Mouse (Mus musculus): ENCODE data around the gene Cldnd2.
"Not testable (repeated sequence)": the region's sequence is repeated elsewhere in the genome, so short reads cannot be mapped to it uniquely, and the experiment has no call there.

Gene Cldnd2

DNA sequence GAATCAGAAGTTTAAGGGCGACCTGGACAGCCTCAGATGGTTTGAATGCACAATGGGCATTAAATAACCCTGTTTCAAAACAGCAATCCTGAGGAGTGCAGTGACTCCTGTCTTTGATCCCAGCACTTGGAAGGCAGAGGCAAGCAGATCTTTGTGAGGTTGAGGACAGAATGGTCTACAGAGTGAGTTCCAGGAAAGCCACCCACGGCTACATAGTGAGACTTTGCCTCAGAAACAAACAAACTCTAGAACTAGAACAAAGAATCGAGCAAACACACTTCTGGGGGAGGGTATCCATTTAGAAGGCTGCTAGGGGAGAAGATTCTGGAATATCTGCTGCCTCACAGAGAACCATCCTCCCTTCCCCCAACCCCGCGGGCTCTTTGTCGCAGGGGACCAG lies at the start of gene Cldnd2:
Gene Cldnd2, plus strand, starts transcription at position 301 of the 400 bp plus-strand sequence.
- no peak for DNase-seq (ENCODE audit: low spot score in 2 of 2)

DNA sequence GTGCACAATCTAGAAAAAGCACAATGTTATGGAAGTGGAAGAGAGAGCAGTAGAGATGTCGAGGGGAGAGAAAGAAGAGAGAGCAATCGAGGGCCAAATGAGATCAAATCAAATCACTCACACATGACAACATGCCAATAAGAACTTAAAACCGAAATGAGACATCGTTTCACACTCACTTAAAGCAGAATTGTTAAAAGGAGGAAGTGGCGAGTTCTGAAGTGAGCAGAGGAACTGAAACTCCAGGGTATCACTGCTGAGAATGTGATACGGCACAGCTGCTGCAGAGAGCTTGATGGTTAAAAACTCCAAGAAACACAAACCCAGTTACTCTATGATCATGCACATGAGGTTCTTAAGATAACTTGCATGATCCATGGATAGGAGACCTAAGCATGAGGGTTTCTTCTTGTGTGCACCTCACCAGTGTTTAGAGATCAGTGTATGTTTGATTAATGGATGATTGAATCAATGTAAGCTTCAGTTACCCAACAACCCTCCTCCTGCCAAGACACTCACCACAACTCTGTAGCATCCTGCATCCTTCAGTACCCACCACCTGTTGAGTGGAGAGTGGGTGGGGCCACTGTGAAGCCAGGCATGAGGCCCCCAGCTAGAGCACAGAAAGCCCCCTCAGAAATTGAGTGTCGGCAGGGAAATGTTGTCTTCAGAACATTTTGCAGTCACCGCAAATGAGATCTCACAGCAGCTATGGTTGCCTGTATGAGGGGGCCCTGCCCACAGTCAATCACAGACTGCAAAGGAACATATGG lies 48.0 kb upstream of the Cldnd2 start:
- no peak for DNase-seq (ENCODE audit: low spot score in 2 of 2)

DNA sequence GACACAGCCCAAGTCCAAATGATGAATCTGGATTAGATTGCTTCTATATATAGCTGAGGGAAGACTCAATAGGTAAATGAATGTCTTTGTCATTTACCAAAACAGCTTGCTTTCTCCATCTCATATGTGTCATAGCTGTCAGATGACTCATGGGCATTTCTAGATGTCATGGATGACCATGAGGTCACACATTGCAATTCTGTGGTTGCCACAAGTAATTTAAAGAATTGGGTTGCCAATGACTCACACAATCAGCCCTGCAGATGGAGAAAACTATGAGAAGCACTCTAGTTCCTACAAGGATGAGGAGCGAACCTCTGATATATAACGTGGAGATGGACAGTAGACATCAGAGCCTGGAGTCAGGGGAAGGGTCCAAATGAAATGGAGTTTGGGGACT lies 41.1 kb upstream of the Cldnd2 start:
- no peak for DNase-seq (ENCODE audit: low spot score in 2 of 2)

- DNase-seq (ENCODE audit: low spot score in 2 of 2): no peak
Measured at GRCm38 (mm10) chr7:43402718-43403117, 37.9 kb upstream of the Cldnd2 start.

- DNase-seq (ENCODE audit: low spot score in 2 of 2): no peak
Measured at GRCm38 (mm10) chr7:43407573-43407972, 33.0 kb upstream of the Cldnd2 start.

GRCm38 (mm10) chr7:43408131-43408553 lies 32.4 kb upstream of the Cldnd2 start, which contains the start of gene Siglecg:
TSS of gene Siglecg (plus strand) at chr7:43408204.
- DNase-seq (ENCODE audit: low spot score in 2 of 2): no peak

DNA sequence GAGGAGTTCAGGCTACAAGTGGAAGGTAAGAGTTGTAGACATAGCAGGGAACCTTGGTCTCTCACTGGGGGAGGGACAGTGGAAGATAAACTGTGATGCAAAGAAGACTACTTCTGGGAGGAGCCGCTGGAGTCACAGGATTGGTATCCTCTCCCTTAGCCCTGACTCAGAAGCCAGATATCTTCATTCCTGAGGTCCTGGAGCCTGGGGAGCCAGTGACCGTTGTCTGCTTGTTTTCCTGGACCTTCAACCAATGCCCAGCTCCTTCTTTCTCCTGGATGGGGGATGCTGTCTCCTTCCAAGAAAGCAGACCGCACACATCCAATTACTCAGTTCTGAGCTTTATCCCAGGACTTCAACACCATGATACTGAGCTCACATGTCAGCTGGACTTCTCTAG lies 31.5 kb upstream of the Cldnd2 start:
- no peak for DNase-seq (ENCODE audit: low spot score in 2 of 2)

GRCm38 (mm10) chr7:43411724-43412123 lies 28.9 kb upstream of the Cldnd2 start:
- DNase-seq (ENCODE audit: low spot score in 2 of 2): not testable (repeated sequence)

GRCm38 (mm10) chr7:43417298-43417697 lies 23.3 kb upstream of the Cldnd2 start:
- no peak for DNase-seq (ENCODE audit: low spot score in 2 of 2)

GRCm38 (mm10) chr7:43422995-43423617 lies 17.5 kb upstream of the Cldnd2 start:
- DNase-seq (ENCODE audit: low spot score in 2 of 2): peak; percentile 68 to 84

DNA sequence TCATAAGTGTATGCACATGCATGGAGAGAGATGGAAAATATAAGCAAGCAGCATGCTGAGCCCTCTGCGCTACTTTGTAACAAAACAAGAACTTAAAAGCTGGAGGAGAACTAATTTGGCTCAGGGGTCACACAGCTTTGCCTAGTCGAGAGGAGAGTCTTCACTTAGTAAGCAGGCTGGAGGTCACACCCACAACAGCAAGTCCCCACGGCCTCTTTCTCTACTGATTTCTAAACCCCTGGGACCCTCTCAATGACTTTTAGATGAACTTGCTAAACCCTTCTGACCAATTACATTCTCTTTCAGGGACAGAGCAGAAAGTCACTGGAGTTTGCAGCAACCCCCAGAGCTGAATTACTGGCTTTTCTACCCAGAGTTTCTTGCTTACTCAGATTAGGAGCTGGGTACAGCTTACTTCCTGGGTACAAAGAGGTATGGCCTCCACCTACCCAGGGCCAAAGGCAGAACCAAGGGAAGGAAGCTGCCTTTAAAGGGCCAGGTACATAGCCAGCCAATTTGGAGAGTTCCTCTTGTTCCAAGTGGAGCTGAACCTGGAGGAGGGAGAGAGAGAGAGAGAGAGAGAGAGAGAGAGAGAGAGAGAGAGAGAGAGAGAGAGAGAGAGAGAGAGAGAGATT lies 16.5 kb upstream of the Cldnd2 start:
- DNase-seq (ENCODE audit: low spot score in 2 of 2): no peak

DNA sequence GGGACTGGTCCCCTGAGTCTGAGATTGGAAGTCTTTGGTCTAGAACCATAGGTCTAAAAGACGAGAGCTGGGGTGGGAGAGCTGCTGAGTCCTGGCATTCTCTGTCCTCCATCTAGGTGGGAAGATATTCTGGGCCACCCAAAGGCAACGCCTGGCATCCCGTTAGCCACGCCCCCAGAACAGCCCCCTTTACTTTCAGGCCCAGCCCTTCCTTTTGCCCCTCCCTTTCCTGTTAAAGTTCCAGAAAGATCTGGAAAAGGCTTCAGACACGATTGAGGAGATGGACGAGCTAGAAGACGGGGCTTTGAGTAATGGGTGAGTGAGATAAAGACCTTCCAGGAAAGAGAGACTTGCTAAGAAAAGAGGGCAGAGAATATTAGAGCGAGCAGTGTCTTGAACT lies 13.2 kb upstream of the Cldnd2 start, which contains the start of gene Lim2:
Gene Lim2, plus strand, starts transcription at position 265 of the 400 bp plus-strand sequence.
- DNase-seq (ENCODE audit: low spot score in 2 of 2): no peak

DNA sequence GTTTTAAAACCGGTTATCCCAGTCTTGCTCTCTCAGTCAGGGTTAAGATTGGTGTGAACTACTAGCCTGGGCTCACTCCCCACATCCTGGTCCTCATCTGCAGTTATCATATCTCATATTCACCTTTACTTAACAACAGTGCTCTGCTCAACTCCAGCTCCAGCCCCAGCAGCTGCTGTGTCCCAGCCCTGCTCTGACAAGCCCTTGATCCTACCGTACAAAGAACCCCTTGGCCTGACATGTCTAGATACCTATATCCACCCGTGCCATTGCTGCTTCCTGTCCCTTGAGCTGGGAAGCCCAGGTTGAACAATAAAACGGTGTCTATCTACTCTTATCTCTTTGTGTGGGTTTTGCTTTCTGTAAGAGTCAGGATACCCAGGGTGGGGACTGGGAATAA lies 11.1 kb upstream of the Cldnd2 start:
- DNase-seq (ENCODE audit: low spot score in 2 of 2): no peak

GRCm38 (mm10) chr7:43432891-43433290 lies 7.7 kb upstream of the Cldnd2 start:
- no peak for DNase-seq (ENCODE audit: low spot score in 2 of 2)

- no peak for DNase-seq (ENCODE audit: low spot score in 2 of 2)
Measured at GRCm38 (mm10) chr7:43434676-43435075, 5.9 kb upstream of the Cldnd2 start.

DNA sequence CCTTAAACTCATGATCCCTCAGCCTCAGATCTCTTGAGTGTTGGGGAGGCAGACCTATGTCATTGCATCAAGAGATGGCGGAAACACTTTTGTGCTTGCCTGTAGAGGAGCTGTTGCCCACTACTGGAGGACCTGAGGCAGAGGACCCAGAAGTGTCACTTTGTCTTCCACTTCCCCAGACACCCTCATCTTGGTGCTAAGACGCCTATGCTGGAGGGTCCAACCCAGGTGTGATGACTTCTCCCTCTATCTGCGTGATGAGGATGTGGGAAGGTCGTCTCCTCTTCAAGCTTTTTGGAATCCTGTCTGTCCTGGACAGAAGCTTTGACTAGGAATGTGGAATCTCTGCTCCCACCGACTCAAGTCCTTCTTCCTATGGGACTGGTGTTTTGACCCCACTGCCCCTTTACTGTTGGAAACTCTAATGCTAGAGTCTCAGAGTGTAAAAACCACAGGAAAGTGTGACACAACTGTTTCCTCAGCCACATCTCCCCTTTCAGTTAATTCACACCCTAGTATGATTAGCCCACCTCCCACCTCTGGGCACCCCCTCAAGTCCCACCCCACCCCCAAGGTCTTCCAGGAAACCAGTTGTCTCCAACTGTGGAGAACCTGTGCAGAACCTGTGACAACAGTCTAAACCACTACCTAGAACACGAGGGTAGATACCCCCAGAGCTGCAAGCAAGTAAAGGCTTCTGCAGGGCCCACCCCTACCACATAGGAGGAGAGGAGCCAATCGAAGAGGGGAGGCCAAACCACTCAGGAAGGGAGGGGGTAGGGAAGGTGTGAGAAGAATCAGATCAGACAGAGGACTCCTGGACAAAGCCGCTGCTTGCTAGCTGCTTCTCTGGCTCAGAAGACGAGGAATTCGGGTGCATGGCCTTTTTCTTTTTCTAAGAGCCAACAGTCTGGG lies 4.0 kb upstream of the Cldnd2 start, which contains the start of gene Nkg7:
Gene Nkg7, plus strand, starts transcription at position 733 of the 915 bp plus-strand sequence.
- no peak for DNase-seq (ENCODE audit: low spot score in 2 of 2)

DNA sequence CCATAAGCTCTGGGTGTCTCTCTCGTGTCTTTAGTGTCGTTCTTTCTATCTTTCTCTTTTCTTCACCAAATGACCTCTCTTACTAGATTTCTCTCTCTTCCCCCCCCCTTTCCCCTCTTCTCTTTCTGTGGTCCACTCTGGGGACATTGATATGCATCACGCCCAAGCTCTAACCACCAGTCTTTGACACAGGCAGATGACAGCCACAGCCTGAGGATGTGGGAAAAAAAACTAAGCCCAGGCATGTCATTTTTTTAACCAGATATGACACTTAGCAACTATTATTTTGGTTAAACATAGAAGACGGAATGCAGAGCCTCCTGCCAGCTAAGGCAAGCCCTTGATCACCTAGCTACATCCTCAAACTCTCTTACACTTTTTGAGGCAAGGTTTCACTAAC lies 2.0 kb upstream of the Cldnd2 start:
- DNase-seq (ENCODE audit: low spot score in 2 of 2): no peak

GRCm38 (mm10) chr7:43441071-43441470 lies 489 bp downstream of the Cldnd2 start:
- no peak for DNase-seq (ENCODE audit: low spot score in 2 of 2)

DNA sequence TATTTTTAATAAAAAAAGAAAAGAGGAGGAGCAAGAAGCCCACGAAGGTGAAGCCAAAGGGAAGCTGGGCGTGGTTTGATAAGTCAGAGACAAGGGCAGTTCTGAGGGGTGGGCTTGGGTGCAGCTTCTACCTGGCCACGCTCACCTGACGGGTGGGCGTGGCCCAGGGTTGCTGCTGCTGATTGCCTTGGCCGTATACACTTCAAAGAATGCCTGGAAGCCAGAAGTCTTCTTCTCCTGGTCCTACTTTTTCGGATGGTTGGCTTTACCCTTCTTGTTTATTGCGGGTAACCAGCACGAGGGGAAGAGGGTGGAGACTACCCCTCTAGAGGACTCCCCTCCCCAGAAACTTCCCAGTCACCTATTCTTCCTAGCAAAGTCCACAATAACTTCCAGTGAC lies 2.1 kb downstream of the Cldnd2 start:
- DNase-seq (ENCODE audit: low spot score in 2 of 2): no peak

DNA sequence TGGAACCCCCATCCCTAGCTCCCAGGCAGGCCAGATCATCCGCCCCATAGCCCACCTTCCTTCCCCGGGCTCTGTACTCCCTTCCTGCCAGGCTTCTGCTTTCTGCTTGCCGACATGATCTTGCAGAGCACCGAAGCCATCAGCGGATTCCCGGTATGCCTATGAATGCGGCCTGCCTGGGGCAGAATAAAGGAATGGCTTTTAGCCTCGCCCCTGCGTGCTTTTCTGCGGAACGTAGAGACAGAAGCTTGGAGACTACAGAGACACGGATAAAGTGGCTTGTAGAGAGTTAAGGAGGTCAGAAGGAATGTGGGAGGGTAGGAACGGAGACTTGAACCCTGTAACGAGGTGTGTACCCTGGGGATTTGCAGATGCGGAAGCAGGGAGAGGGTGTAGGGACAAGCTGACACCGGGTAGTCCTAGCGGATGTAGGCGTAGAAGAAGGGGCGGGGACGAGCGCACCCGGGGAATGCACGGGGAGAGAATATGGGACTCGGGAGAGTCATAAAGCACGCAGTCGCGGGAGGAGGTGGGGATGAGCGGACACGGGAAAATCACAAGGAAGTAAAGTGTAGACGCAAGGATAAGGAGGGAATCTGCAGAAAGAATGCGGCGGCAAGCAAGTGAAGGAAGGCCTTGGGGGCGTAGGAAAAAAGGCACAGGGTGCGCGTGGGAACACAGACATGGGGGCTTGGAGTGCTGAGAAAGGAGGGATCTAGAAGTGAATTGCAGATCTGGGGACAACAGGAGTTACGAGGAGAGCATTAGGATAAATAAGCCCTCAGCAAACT lies 2.7 kb downstream of the Cldnd2 start:
- DNase-seq (ENCODE audit: low spot score in 2 of 2): peak; percentile 76 to 81

- DNase-seq (ENCODE audit: low spot score in 2 of 2): peak; percentile 79 to 94
Measured at GRCm38 (mm10) chr7:43443917-43444293, 3.3 kb downstream of the Cldnd2 start, which contains the start of the genes Etfb and Gm45233. TSS of gene Etfb (plus strand) at chr7:43444083. TSS of gene Gm45233 (plus strand) at chr7:43444128.

All from urinary bladder, adult 18-20 months (tissue).